Mouse (Mus musculus): ENCODE results near the gene Ahnak.

DNA sequence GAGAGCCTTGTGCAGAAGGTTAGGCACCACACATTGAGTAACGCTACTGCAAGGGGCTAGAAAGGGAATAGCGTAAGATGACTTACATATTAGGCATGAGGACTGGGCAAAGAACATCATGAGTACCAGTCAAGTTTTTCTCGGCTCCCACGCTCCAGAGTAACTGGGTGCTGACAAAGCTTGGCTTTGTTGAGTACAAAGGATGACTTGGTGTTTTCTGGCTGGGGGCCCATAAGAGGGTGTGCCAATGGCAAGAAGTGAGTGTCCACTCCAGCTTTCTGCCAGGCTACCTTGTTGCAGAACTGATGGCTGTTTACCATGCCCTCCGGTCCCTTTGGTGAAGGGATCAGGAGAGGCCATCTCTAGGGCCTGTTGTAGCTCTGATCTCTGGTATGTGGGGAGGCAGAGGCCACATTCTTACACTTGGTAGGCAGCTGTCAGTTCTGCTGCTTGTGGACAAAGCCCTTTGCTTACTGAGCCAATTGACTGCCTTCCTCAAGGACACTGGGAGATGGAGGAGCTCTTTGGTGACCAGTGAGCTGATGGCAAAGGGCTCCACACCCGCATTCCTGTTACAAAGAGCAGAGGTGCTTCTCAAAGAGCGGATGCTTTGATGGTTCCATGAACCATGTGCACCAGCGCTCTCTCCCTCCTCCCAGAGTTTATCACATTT, 72.3 kb downstream of the Ahnak start:
- TF ChIP-seq CTCF (IDR thresholded peaks at IDR 0.05; ENCODE audit: low read depth, low read length): no peak
- TF ChIP-seq POLR2A (IDR thresholded peaks at IDR 0.05; ENCODE audit: insufficient read depth, low read length): no peak

All from ES-Bruce4 (cell line).